Mouse (Mus musculus): ENCODE measurements at regions not wholly inside any gene's neighbourhood (a gene's known extent, or its start where the extent isn't known, plus 50 kb on each side); places are given as distances from the start of the nearest gene placed in this dataset.

GRCm38 (mm10) chr12:27471557-27471956 is 129.2 kb upstream of the Sox11 start:
- WGBS = 28% methylated on average over 5 of the region's 5 CpGs
- peaks cover 13% of the 10 kb centered on the region for H3K4me1 ChIP-seq (replicated peaks)
- H3K4me3 ChIP-seq = no peak overlapping the region
- H3K27ac ChIP-seq = peak overlapping the region; percentile 79
- no peaks in the 10 kb centered on the region for H3K27me3 ChIP-seq (ENCODE audit: insufficient read depth, poor library complexity, severe bottlenecking)
- no peaks in the 10 kb centered on the region for H3K9me3 ChIP-seq
- no peak for DNase-seq (ENCODE audit: low spot score)
- no peaks in the 10 kb centered on the region for H3K36me3 ChIP-seq

- DNase-seq (ENCODE audit: low spot score) = no peak
- peaks cover 21% of the 10 kb centered on the region for H3K4me1 ChIP-seq (replicated peaks)
- no peak overlapping the region for H3K27ac ChIP-seq
- H3K4me3 ChIP-seq = no peak overlapping the region
- H3K9me3 ChIP-seq = no peaks in the 10 kb centered on the region
- no peaks in the 10 kb centered on the region for H3K36me3 ChIP-seq
- no peaks in the 10 kb centered on the region for H3K27me3 ChIP-seq (ENCODE audit: insufficient read depth, poor library complexity, severe bottlenecking)
Measured at GRCm38 (mm10) chr12:27470346-27470745, 128.0 kb upstream of the Sox11 start.

DNA sequence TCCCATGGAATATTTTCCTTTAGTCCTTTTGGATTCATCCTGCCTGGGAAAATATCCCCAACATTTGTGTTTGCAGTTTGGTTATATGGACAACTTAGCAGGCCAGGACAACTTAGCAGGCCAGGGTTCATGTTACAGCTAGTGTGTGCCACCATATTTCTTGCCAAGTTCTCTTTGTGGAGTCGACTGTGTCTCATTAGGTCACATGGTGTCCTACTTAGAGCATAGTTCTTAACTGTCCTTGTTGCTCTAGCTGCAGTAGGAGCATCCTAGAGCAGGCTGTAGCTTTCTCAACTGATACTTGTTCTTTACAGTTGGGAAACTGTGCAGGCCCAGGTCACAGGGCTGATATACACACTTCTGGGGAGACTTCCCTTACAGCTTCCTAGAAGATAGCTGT is 126.4 kb upstream of the Sox11 start:
- WGBS = 92% methylated on average over 1 of the region's 1 CpGs
- Histone ChIP-seq H3K27me3 (ENCODE audit: insufficient read depth, poor library complexity, severe bottlenecking) (no peaks in the 10 kb centered on the region), H3K4me1 (replicated peaks) (peaks cover 23% of the 10 kb centered on the region), H3K9me3 (no peaks in the 10 kb centered on the region), H3K27ac (no peak overlapping the region), H3K4me3 (no peak overlapping the region), H3K36me3 (no peaks in the 10 kb centered on the region)
- no peak for DNase-seq (ENCODE audit: low spot score)

DNA sequence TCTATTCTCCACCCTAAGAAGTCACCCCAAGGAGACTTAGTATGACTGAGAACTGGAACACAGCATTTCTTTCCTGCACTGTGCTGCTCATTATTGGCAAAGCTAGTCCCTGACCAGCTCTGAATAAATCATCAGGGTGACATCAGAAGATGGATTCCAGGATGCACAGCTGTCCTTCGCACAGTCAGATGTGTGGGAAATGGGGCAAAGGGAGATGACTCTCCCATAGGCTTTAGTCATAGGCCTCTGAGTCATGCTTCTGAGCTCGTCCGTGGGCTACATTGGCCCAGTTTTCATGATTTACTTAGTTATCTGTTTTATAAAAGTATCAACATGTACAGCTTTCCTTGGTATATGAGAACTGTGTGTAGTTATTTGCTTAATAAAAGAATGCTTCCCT is 125.8 kb upstream of the Sox11 start:
- DNase-seq (ENCODE audit: low spot score) = no peak
- H3K4me1 ChIP-seq (replicated peaks) = peaks cover 23% of the 10 kb centered on the region
- H3K9me3 ChIP-seq = no peaks in the 10 kb centered on the region
- H3K27ac ChIP-seq = no peak overlapping the region
- 88% methylated on average over 3 of the region's 3 CpGs for WGBS
- no peak overlapping the region for H3K4me3 ChIP-seq
- H3K27me3 ChIP-seq (ENCODE audit: insufficient read depth, poor library complexity, severe bottlenecking) = no peaks in the 10 kb centered on the region
- no peaks in the 10 kb centered on the region for H3K36me3 ChIP-seq

GRCm38 (mm10) chr12:27465499-27466150 is 123.3 kb upstream of the Sox11 start:
- WGBS = 62% methylated on average over 3 of the region's 3 CpGs
- no peaks in the 10 kb centered on the region for H3K36me3 ChIP-seq
- peaks cover 10% of the 10 kb centered on the region; the same call in 1 of the 2 replicates for H3K4me1 ChIP-seq (replicated peaks)
- H3K4me3 ChIP-seq = no peak overlapping the region
- no peaks in the 10 kb centered on the region; the same call in 1 of the 2 replicates for H3K27me3 ChIP-seq (ENCODE audit: insufficient read depth, poor library complexity, severe bottlenecking)
- H3K27ac ChIP-seq = 0 out of 2 replicates have a peak overlapping the region, but pooled peaks have one; percentile 8
- no peaks in the 10 kb centered on the region for H3K9me3 ChIP-seq
- peak; percentile 22 for DNase-seq (ENCODE audit: low spot score)

DNA sequence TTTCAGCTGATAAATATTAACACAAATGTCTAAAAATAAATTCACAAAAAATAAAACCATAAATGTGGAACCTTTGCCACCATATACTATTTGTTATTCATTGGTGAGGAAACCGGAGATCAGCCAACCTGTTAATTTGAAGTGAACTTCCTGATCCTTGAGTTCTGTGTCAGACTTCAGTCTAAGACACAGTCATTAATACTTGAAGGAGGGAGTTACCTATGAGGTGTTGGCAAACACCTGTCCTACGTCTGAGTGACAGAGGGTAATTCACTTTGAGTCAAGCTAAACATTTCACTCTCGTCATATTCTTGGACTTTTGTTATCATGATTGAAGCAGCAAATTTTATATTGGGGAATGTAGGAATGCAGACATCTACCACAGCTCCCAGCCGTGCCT is 116.3 kb upstream of the Sox11 start:
- WGBS = 88% methylated on average over 4 of the region's 4 CpGs
- no peak overlapping the region for H3K4me3 ChIP-seq
- DNase-seq (ENCODE audit: low spot score) = no peak
- no peaks in the 10 kb centered on the region for H3K4me1 ChIP-seq (replicated peaks)
- no peaks in the 10 kb centered on the region; the same call in 1 of the 2 replicates for H3K27me3 ChIP-seq (ENCODE audit: insufficient read depth, poor library complexity, severe bottlenecking)
- peaks cover 23% of the 10 kb centered on the region; the same call in 1 of the 2 replicates for H3K9me3 ChIP-seq
- no peak overlapping the region for H3K27ac ChIP-seq
- no peaks in the 10 kb centered on the region for H3K36me3 ChIP-seq

GRCm38 (mm10) chr12:27437661-27438345 is 95.4 kb upstream of the Sox11 start:
- Histone ChIP-seq H3K27ac (no peak overlapping the region), H3K4me1 (replicated peaks) (peaks cover 6% of the 10 kb centered on the region), H3K4me3 (no peak overlapping the region), H3K36me3 (no peaks in the 10 kb centered on the region), H3K27me3 (ENCODE audit: insufficient read depth, poor library complexity, severe bottlenecking) (no peaks in the 10 kb centered on the region), H3K9me3 (no peaks in the 10 kb centered on the region)
- no peak for DNase-seq (ENCODE audit: low spot score)
- 55% methylated on average over 6 of the region's 6 CpGs for WGBS

DNA sequence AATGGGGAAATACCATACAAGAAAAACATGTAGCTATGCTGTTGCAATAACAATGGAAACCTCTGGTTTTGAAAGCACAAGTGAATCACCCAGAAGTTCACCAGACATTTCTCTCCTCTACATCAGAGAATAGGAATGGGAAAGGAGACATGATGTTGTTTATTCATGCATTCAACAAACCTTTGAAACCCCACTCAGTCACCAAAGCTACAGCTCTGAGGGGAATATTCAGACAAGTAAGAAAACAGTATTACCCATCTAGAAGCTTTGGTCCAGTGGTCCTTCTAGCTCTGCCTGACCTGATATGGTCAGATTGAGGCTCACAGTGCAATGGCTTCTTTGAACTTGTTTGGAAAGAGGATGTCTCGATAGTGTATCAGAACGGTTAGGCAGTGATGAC is 89.0 kb upstream of the Sox11 start:
- DNase-seq (ENCODE audit: low spot score) = no peak
- 74% methylated on average over 2 of the region's 2 CpGs for WGBS
- Histone ChIP-seq H3K9me3 (no peaks in the 10 kb centered on the region), H3K27me3 (ENCODE audit: insufficient read depth, poor library complexity, severe bottlenecking) (no peaks in the 10 kb centered on the region), H3K4me1 (replicated peaks) (no peaks in the 10 kb centered on the region), H3K27ac (no peak overlapping the region), H3K4me3 (no peak overlapping the region), H3K36me3 (no peaks in the 10 kb centered on the region)

- 94% methylated on average over 8 of the region's 8 CpGs for WGBS
- H3K4me1 ChIP-seq (replicated peaks) = 0 out of 2 replicates have a peak, but pooled peaks cover 3% of the 10 kb centered on the region
- H3K27ac ChIP-seq = no peak overlapping the region
- H3K36me3 ChIP-seq = no peaks in the 10 kb centered on the region
- no peaks in the 10 kb centered on the region for H3K9me3 ChIP-seq
- no peaks in the 10 kb centered on the region for H3K27me3 ChIP-seq (ENCODE audit: insufficient read depth, poor library complexity, severe bottlenecking)
- H3K4me3 ChIP-seq = no peak overlapping the region
- DNase-seq (ENCODE audit: low spot score) = no peak
Measured at GRCm38 (mm10) chr12:27417387-27418009, 75.1 kb upstream of the Sox11 start.

GRCm38 (mm10) chr12:27410555-27410954 is 68.2 kb upstream of the Sox11 start:
- peak; percentile 38 for DNase-seq (ENCODE audit: low spot score)
- no peaks in the 10 kb centered on the region for H3K27me3 ChIP-seq (ENCODE audit: insufficient read depth, poor library complexity, severe bottlenecking)
- H3K9me3 ChIP-seq = no peaks in the 10 kb centered on the region
- H3K4me1 ChIP-seq (replicated peaks) = no peaks in the 10 kb centered on the region
- no peak overlapping the region for H3K4me3 ChIP-seq
- H3K27ac ChIP-seq = no peak overlapping the region
- 54% methylated on average over 4 of the region's 4 CpGs for WGBS
- H3K36me3 ChIP-seq = no peaks in the 10 kb centered on the region

DNA sequence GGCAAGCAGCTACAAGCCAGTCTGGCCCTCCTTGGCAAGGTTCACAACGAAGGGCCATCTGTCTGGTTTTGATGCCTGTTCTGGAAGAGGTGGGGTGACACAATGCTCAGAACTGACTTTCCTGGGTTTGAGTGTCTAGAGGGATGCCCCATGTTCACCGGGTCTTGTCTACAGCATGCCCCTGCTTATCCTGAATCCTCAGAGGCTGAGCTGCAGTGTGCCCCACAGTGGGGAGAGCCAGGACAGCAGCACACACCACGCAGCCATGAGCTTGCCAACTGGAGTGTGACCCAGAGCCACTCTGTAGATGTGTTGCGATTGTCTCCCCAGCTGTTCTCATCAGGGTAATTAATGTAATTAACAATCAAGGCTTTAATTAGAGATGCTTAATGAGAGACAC is 66.1 kb upstream of the Sox11 start:
- Histone ChIP-seq H3K27ac (no peak overlapping the region), H3K9me3 (no peaks in the 10 kb centered on the region), H3K27me3 (ENCODE audit: insufficient read depth, poor library complexity, severe bottlenecking) (no peaks in the 10 kb centered on the region), H3K4me3 (no peak overlapping the region), H3K4me1 (replicated peaks) (no peaks in the 10 kb centered on the region), H3K36me3 (no peaks in the 10 kb centered on the region)
- no peak for DNase-seq (ENCODE audit: low spot score)
- WGBS = 77% methylated on average over 4 of the region's 4 CpGs

- H3K27ac ChIP-seq = no peak overlapping the region
- no peaks in the 10 kb centered on the region for H3K4me1 ChIP-seq (replicated peaks)
- no peaks in the 10 kb centered on the region for H3K36me3 ChIP-seq
- no peak overlapping the region for H3K4me3 ChIP-seq
- 86% methylated on average over 5 of the region's 5 CpGs for WGBS
- no peaks in the 10 kb centered on the region for H3K27me3 ChIP-seq (ENCODE audit: insufficient read depth, poor library complexity, severe bottlenecking)
- H3K9me3 ChIP-seq = no peaks in the 10 kb centered on the region
- no peak for DNase-seq (ENCODE audit: low spot score)
Measured at GRCm38 (mm10) chr12:27399392-27399791, 57.0 kb upstream of the Sox11 start.

Measured in hindbrain, embryonic 10.5 days (tissue).